Mouse (Mus musculus): ENCODE results near the gene Khdc3.

GRCm38 (mm10) chr9:73082291-73083000, 19.2 kb upstream of the Khdc3 start:
- no peak for TF ChIP-seq CTCF (IDR thresholded peaks at IDR 0.05; ENCODE audit: borderline replicate concordance, control insufficient read depth, extremely low read depth, insufficient read depth, low read length, poor library complexity)
- TF ChIP-seq POLR2A (IDR thresholded peaks at IDR 0.05; ENCODE audit: control insufficient read depth, extremely low read depth, insufficient read depth, low read length, poor library complexity), result no peak
